Mouse (Mus musculus) embryonic facial prominence, embryonic 11.5 days (tissue): Measurements from ENCODE around the gene Cdkn1b. TPM values are rescaled to one million over a fixed set of nuclear protein-coding genes. Genes with fewer than 3 reads are reported as not detected.

ENCODE experiments used
- ATAC-seq: fragments of 200-750 bp; cut with Nextera tagmentation; replicated peaks from 2 replicates; pipeline ENCODE4 v1.8.0; 2017; ENCODE audit warnings: low read depth; ENCODE audit not compliant: insufficient number of reproducible peaks, low FRiP score, low TSS enrichment
- DNase-seq: peaks from one replicate; pipeline ENCODE4 v3.0.0-alpha.2; 2015; ENCODE audit warnings: low spot score
- H3K27ac ChIP-seq: fragments of 300-500 bp; sonication (generic); replicated peaks from 2 replicates; pipeline ENCODE4 v1.5.1; 2014; ENCODE audit warnings: mild to moderate bottlenecking, low read depth, low read length, control low read depth
- H3K27me3 ChIP-seq: fragments of 300-500 bp; sonication (generic); 2 replicates; pipeline ENCODE4 v1.6.1; 2014; ENCODE audit warnings: mild to moderate bottlenecking, low read length, moderate library complexity, mixed read lengths; ENCODE audit not compliant: control insufficient read depth, insufficient read depth
- H3K36me3 ChIP-seq: fragments of 300-500 bp; sonication (generic); replicated peaks from 2 replicates; pipeline ENCODE4 v1.6.1; 2014; ENCODE audit warnings: low read depth, mild to moderate bottlenecking, low read length, moderate library complexity, mixed read lengths; ENCODE audit not compliant: control insufficient read depth, insufficient read depth
- H3K4me1 ChIP-seq: fragments of 300-500 bp; sonication (generic); 2 replicates; pipeline ENCODE4 v1.6.1; 2014; ENCODE audit warnings: low read length, mixed read lengths; ENCODE audit not compliant: control insufficient read depth, insufficient read depth
- H3K4me2 ChIP-seq: fragments of 300-500 bp; sonication (generic); 2 replicates; pipeline ENCODE4 v1.6.1; 2014; ENCODE audit warnings: low read depth, mild to moderate bottlenecking, control low read depth, low read length, moderate library complexity
- H3K4me3 ChIP-seq: fragments of 300-500 bp; sonication (generic); 2 replicates; pipeline ENCODE4 v1.5.1; 2014; ENCODE audit warnings: low read depth, low read length, control low read depth
- H3K9ac ChIP-seq: fragments of 300-500 bp; sonication (generic); replicated peaks from 2 replicates; pipeline ENCODE4 v1.6.1; 2014; ENCODE audit warnings: mild to moderate bottlenecking, control low read depth, low read length
- H3K9me3 ChIP-seq: fragments of 300-500 bp; sonication (generic); replicated peaks from 2 replicates; pipeline ENCODE4 v1.6.1; 2016; ENCODE audit warnings: mild to moderate bottlenecking, low read length, inconsistent platforms, mixed read lengths; ENCODE audit not compliant: control insufficient read depth
- WGBS: fragments of 180-500 bp; shearing (Covaris S2); extraction: QIAGEN DNeasy Blood & Tissue Kit; methylation state at CpG from one replicate; pipeline ENCODE4 v1.1.7; 2014; 5-methylcytosine and 5-hydroxymethylcytosine counted together
- polyA plus RNA-seq: library from polyadenylated mRNA; unstranded; fragments of >200 nt; fragmentation: Nextera tagmentation; extraction: Ambion mirVana; gene quantifications from 2 replicates; pipeline ENCODE4 v1.2.1, GENCODE M21; 2014

The Cdkn1b gene
- 18.7 and 21.2 TPM in 2 replicates for polyA plus RNA-seq

- H3K4me1 ChIP-seq: no peaks in the 10 kb centered on the region; the same call in 1 of the 2 replicates
- peak within 1 kb of the TSS; percentile 92 for H3K4me2 ChIP-seq
- H3K9ac ChIP-seq: peak within 1 kb of the TSS; percentile 84
- H3K27ac ChIP-seq: peak within 1 kb of the TSS; percentile 86
- no peaks in the 10 kb centered on the region for H3K27me3 ChIP-seq
- peak; percentile 94 for DNase-seq
- no peaks in the 10 kb centered on the region for H3K9me3 ChIP-seq
- H3K36me3 ChIP-seq: no peaks in the 10 kb centered on the region
- peak within 1 kb of the TSS; percentile 54 for H3K4me3 ChIP-seq
- under 1% methylated on average over 73 of the region's 77 CpGs for WGBS
- ATAC-seq: peak; percentile 94
These were observed at the start of gene Cdkn1b for GRCm38 (mm10) chr6:134920190-134921013. TSS of gene Cdkn1b (plus strand) at chr6:134920401.

- H3K4me3 ChIP-seq: no peak overlapping the region
- WGBS: 90% methylated on average over 4 of the region's 4 CpGs
- ATAC-seq (no peak), DNase-seq (no peak)
- no peak overlapping the region for H3K4me2 ChIP-seq
- no peaks in the 10 kb centered on the region for H3K4me1 ChIP-seq
- H3K9ac ChIP-seq: no peak overlapping the region
- H3K36me3 ChIP-seq: no peaks in the 10 kb centered on the region; the same call in 1 of the 2 replicates
- H3K27me3 ChIP-seq: no peaks in the 10 kb centered on the region
- H3K27ac ChIP-seq: no peak overlapping the region
- no peaks in the 10 kb centered on the region for H3K9me3 ChIP-seq
These were observed 49.3 kb upstream of the Cdkn1b start for GRCm38 (mm10) chr6:134870887-134871286.

GRCm38 (mm10) chr6:134872236-134872635 lies 48.0 kb upstream of the Cdkn1b start:
- Histone ChIP-seq H3K27ac (no peak overlapping the region), H3K4me2 (no peak overlapping the region), H3K4me3 (no peak overlapping the region), H3K9me3 (no peaks in the 10 kb centered on the region), H3K4me1 (no peaks in the 10 kb centered on the region), H3K27me3 (no peaks in the 10 kb centered on the region), H3K36me3 (no peaks in the 10 kb centered on the region; the same call in 1 of the 2 replicates), H3K9ac (no peak overlapping the region)
- WGBS: 83% methylated on average over 2 of the region's 2 CpGs
- no peak for ATAC-seq
- DNase-seq: no peak

GRCm38 (mm10) chr6:134873018-134873417 lies 47.2 kb upstream of the Cdkn1b start:
- Histone ChIP-seq H3K4me1 (no peaks in the 10 kb centered on the region), H3K27me3 (no peaks in the 10 kb centered on the region)
- 79% methylated on average over 2 of the region's 2 CpGs for WGBS

GRCm38 (mm10) chr6:134876795-134877194 lies 43.4 kb upstream of the Cdkn1b start:
- H3K4me2 ChIP-seq: no peak overlapping the region
- no peak overlapping the region for H3K27ac ChIP-seq
- DNase-seq: peak; percentile 49
- H3K4me1 ChIP-seq: no peaks in the 10 kb centered on the region
- H3K36me3 ChIP-seq: no peaks in the 10 kb centered on the region
- 81% methylated on average over 6 of the region's 6 CpGs for WGBS
- no peaks in the 10 kb centered on the region for H3K9me3 ChIP-seq
- H3K4me3 ChIP-seq: no peak overlapping the region
- no peaks in the 10 kb centered on the region for H3K27me3 ChIP-seq
- H3K9ac ChIP-seq: no peak overlapping the region
- ATAC-seq: no peak

More at GRCm38 (mm10) chr6:134873018-134873417, 47.2 kb upstream of the Cdkn1b start:
- no peak overlapping the region for H3K4me3 ChIP-seq
- no peaks in the 10 kb centered on the region; the same call in 1 of the 2 replicates for H3K36me3 ChIP-seq
- H3K4me2 ChIP-seq: no peak overlapping the region
- no peak overlapping the region for H3K9ac ChIP-seq
- ATAC-seq (no peak), DNase-seq (no peak)
- no peak overlapping the region for H3K27ac ChIP-seq
- no peaks in the 10 kb centered on the region for H3K9me3 ChIP-seq

GRCm38 (mm10) chr6:134877276-134877675 lies 42.9 kb upstream of the Cdkn1b start:
- Histone ChIP-seq H3K4me3 (no peak overlapping the region), H3K4me2 (no peak overlapping the region), H3K9me3 (no peaks in the 10 kb centered on the region), H3K9ac (no peak overlapping the region), H3K4me1 (no peaks in the 10 kb centered on the region), H3K27me3 (no peaks in the 10 kb centered on the region), H3K27ac (no peak overlapping the region), H3K36me3 (no peaks in the 10 kb centered on the region)
- DNase-seq (no peak), ATAC-seq (no peak)
- 83% methylated on average over 4 of the region's 4 CpGs for WGBS

- Histone ChIP-seq H3K9ac (no peak overlapping the region), H3K27ac (no peak overlapping the region), H3K4me2 (no peak overlapping the region), H3K4me1 (no peaks in the 10 kb centered on the region), H3K9me3 (no peaks in the 10 kb centered on the region), H3K27me3 (no peaks in the 10 kb centered on the region), H3K4me3 (no peak overlapping the region), H3K36me3 (no peaks in the 10 kb centered on the region)
- DNase-seq: no peak
- no peak for ATAC-seq
- 76% methylated on average over 1 of the region's 1 CpGs for WGBS
These were observed 42.3 kb upstream of the Cdkn1b start for GRCm38 (mm10) chr6:134877892-134878291.

- no peaks in the 10 kb centered on the region for H3K36me3 ChIP-seq
These were observed 40.6 kb upstream of the Cdkn1b start for GRCm38 (mm10) chr6:134879556-134879955.

More at GRCm38 (mm10) chr6:134879556-134879955, 40.6 kb upstream of the Cdkn1b start:
- ATAC-seq: no peak
- Histone ChIP-seq H3K9me3 (no peaks in the 10 kb centered on the region), H3K27me3 (no peaks in the 10 kb centered on the region), H3K27ac (no peak overlapping the region), H3K4me2 (no peak overlapping the region), H3K9ac (no peak overlapping the region), H3K4me3 (no peak overlapping the region), H3K4me1 (no peaks in the 10 kb centered on the region)
- no peak for DNase-seq
- WGBS: 94% methylated on average over 5 of the region's 5 CpGs
